Mouse (Mus musculus) 416B (cell line): ENCODE measurements around the gene Nup54.

Source experiments
- DNase-seq: peaks from one replicate; pipeline ENCODE4 v3.0.0; 2011; ENCODE audit warnings: low read depth

Nup54 gene

DNA sequence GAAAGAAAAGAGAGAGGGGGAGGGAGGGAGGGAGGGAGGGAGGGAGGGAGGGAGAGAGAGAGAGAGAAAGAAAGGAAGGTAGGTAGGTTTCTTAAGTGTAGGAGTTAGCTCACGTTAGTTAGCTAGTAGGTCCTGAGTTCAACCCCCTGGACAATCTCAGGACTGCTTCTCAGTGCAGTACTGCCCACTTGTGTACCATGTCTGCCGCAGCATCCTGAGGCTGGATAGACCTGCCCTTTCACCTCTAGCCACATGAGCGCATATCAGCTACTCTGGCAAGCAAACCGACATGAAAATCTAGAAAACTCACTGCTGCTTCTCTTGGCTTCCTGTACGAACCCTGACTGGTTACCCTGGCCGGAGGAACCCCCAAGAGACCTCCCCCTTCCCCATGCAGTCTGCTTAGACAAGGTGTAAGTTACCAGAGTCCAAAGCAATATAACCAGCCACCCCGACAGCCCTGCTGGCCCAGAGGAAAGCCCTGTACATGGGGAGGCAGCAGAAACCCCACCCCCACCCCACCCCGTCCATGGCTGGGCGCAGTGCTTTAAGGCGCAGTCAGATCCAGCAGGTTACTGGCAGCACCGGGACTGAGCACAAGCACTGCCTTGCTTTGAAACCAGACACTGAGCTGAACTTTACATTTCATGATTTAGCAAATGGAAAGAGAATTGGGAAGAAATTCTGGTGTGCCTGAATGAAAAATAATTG lies 21.6 kb downstream of the Nup54 start:
- DNase-seq = no peak

DNA sequence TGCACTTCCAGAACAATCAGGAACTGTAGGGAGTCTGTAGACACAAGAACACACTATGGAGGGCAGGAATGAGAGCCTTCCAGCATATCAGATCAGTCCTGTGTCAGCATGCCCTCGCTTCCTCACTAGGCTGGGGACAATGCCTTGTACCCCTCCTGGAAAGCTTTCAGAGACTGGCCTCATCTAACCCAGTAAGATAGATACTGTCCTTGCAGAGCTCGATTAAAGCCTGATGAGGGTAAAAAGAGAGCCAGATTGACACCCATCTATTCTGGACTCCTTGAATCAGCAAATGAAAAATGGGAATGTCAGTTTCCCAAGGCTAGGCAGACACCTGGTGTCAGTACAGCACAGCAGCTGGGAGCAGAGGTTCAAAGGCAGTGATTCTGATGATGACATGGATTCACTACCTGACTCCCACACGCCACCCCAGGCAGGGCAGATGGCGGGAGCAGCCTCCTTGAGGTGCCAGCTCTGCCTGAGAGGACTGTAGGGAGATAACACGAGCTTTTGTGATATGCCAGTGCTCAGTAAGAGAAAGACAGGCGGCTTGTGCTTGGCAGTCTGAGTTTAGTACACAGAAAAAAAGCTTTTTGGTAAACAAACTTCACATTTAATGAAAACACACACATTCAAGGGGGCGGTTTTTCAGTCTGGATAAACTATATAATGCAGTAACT lies 23.4 kb downstream of the Nup54 start:
- DNase-seq = no peak

DNA sequence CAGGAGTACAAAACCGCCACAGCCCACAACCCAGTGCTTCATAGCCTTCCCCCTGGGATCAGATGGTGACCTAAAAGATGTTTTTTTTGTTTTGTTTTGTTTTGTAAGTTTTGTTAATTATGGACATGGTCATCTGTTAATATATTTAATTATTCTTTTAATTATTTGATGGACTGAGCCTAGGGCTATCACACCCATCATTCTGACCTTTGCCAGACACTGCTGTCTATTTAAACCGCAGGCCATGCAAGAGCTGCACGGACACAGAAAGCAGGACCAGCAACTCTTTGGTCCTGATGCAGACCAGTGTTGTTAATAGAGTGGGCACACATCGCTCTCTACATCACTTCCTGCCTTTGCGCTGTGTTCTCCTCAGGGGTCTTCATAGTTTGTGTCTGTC lies 24.5 kb downstream of the Nup54 start:
- no peak for DNase-seq

DNA sequence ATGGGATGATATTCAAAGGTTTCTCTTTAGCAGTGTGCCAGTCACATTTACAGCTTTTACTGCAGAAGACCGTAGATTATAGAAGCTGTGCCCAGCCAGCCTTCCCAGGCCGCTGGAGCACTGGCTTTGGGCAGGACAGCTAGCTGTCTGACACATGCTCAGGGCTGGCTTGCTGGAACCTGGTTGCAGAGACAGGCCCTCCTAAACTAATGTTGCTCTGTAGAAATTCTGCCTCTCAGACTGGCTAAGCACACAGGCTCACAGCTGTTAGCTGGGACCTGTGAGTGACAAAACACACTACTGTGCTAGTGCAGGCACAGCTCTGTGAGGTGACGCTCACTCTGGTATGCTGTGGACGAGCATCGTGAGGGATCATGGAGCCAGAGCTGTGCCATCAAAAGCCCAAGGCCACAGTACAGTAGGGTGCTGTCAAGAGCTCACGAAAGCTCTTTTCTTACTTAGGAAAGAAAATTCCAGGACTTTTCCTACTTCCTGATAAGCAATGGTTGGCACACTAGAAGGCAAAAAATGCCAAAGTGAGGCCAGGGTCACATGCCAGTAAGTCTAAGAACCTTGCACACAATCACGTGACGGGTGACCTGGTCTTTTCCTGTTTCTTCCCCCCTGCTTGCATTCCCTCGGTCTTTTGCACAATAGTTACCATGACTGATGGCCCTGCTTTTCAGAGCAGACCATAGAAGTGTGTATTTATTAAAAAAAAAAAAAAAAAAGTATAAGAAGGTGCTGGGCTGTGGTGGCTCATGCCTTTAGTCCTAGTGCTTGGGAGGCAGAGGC lies 25.5 kb downstream of the Nup54 start:
- DNase-seq = peak; percentile 25

DNA sequence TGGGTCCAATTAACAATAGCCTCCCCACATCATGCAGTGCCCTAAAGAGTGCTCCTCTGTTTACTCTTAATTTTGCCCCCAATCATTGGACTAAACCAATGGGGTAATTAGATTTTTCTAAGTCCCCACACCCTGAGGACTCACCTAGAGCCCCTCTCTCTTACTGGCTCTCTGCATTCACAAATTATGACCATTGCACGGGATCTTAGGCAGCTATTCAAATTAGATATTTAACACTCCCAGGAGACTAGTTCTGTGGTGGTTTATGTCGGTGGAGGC lies 30.7 kb downstream of the Nup54 start:
- DNase-seq = no peak

DNA sequence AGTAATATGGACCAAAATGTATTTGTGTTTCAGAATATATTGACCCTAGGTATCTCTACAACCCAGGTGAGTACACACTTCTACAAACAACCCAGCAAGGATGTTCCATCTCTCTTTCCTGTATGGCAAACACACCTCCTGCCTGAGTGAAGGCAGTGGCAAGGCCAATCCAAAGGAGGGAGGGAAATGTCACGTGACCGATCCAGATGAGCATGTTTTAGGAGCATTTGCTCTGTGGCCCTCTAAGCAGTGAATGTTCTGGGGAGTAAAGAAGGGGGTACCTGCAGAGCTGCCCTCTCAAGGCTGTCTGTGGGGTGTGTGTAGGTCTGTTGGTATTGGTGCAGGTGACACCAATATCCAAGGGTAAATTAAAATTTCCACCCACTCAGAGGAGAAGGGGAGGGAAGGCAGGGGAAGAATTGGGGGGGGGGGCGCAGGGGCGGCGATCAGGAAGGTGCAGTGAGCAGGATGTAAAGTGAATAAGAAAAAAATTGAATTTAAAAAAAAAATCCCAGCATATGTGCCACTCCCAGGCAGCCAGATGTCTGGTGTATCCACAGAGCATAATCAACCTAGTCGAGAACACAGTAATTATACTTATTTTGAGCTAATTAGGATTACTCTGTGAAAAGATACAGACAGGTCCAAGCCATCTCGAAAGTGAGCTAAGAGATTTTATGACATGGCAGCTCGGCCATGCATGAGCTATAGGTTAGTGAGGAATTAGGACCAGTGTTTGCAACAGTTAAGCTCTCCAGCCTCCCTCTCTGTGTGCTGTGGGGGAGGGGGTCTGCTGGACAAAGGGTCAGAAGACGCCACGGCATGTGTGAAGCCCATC lies 31.2 kb downstream of the Nup54 start:
- DNase-seq = no peak

DNA sequence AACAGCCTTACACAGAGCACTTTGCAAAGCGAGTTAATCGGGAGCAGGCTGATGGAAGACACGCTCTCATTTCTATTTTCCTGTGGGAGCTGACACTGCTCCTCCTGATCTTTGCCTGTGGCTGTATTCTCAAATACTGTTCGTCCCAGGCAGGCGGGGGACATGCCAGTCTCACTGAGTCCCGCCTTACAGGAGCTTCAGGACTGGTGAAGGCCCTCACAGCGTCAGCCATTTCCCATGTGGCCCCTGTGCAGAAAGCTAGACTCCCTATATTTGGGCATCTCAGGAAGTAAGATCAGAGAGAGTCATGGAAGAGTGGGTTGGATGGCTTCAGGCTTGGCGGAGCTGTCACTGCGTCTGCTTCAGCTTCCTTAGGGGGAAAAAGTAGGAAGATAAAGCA lies 32.2 kb downstream of the Nup54 start:
- peak; percentile 22 for DNase-seq

DNA sequence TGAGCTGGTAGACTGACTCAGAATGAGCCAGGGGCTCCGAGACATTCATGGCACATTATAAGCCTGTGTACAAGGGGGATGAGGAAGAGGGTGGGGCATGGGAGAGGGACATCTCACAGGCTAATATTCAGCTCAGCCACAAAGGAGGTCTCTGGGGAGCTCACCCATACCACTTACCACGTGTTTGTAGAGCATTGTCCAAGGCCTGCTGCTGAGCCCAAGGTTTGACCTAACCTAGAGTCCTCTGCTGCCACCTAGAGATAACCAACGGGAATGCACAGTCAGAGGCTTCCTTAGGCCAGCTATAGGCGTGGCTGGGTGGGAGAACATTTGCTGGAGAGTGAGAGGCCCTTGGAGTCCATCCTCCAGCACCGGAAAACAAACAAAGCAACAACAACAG lies 36.9 kb downstream of the Nup54 start:
- peak; percentile 88 for DNase-seq

DNA sequence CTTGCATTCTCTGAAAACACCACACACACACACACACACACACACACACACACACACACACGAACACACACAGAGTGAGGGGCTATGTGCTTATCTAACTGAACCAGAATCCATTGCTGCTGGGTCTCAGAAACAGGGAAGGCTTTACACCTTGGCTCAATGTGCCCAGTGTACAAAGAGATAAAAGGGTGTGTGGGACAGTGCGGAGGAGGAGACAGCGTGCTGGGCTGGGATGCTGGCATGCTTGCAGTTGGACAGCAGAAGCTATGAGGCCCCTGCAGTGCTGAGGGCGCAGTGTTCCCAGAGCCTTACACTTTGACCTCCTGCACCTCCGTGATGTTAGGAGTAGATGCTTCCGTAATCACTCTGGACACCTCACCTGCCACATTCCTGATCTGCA lies 38.5 kb downstream of the Nup54 start:
- DNase-seq = no peak

DNA sequence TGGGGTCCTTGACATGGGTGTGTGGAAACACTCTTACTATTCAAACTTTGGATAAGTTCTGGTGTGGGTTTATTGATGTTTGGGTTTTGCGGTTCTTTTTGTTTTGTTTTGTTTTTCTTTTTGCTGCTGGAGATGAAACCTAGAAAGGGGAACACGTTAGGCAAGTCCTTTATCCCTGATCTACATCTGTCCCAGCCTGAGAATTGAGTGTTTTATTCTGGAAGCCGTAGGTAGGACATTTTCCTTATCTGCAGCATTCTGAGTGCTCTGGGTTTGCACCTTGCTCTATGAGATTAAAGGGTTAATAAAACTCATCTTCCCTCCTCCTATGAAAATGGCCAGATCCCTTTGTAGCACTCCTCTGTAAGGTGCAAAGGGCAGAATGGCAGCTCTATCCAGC lies 39.3 kb downstream of the Nup54 start:
- no peak for DNase-seq

DNA sequence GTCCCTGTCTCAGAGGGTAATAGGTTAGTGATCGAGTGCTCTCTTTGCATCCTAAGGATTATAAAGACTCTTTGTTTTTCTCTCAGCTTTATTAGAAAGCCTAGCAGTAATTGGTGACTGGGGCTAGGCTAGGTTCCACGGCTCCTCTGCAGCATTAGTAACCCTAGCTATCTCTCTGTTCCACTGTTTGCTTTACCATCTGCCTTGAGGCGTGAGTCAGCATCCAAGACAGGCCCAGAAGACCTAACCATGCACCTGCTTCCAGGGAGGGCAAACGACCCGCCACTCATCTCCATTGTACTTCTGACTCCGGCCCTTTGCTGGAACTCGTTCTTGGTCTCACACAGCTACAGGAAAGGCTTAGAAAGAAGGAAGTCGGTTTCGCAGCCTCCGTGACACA lies 41.2 kb downstream of the Nup54 start:
- DNase-seq = no peak

DNA sequence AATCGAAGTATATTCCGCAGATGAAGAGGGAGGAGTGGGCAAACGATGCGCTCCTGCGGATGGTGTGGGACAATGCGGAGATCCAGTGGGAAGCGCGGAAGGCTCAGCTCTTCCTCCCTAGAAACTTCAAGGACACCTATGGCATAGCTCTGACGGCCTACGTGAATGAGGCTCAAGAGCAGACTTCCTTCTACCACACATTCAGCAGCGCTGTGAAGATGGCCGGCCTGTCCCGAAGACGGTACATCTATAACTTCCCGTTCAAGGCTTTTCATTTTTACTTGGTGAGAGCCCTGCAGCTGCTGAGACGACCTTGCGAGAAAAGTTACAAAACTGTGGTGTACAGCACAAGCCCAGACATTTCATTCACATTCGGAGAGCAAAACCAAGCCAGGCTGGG lies 42.5 kb downstream of the Nup54 start:
- DNase-seq = no peak

DNA sequence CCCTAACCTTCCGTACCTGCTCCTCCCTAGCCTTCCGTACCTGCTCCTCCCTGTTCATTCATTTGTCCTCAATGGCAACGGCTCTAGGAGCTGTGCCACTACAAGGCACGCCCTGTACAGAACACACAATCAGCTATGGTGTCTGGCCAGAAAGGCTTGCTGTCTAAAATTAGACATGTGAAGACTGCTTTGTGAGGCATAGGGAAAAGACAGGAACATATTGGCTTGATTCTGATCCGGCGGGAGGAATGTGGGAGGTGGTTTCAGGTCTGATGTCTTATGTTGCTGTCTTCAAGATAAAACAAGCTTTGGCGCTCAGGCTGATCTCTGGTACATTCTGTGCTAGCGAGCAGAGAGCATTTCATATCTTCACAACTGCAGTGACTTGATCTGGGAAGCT lies 44.4 kb downstream of the Nup54 start:
- no peak for DNase-seq

DNA sequence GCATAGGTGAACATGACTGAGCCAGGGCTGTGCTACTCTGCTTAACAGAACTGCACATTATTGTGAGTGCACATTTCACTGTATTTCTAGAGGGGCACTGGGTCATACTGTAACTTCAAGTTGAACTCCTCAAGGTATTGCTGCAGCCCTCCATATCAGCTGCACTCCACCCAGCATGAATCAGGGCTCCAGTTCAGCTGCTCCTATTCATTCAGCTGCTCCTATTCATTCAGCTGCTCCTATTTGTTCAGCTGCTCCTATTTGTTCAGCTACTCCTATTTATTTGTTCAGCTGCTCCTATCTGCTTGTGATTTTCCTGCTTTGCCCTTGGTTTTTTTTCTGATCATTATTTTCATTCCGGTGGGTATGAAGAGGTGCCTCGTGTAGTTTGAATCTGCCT lies 45.0 kb downstream of the Nup54 start:
- DNase-seq = no peak

DNA sequence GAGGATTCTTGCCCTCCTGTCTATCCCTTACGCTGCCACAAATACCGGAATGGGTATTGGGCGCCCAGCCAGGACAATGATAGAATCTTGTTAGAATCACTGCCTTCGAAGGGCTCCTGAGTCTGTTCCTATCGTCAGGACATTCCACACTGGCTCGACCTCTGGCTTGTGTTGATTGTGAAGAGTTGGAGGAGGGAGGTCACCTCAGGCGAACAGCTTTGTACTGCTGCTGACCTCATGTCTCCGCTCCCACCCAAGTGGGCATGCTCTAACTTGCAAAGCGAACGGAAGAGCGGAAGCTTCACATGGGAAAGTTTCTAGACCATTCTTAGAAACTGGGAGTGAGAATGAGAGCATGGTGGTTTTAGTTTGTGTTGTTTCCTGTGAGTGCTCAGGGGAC lies 47.6 kb downstream of the Nup54 start:
- DNase-seq = no peak

DNA sequence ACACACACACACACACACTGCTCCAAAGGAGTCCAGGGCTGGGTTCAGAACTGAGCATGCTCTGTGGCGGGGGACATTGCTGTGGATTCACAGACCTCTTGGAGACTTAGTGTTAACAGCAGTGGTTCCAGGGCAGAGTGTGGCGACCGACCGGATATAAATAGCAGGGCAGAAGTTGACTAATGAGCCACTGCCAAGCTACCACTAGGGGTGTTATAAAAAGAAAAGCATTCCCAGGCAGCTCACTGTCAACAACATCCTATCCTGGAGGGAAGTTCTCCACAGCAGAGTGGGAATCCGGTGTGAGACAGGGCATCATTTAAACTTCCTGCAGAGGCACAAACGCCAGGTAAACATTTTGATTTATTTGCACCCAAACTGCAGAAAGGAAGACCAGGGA lies 48.4 kb downstream of the Nup54 start:
- peak; percentile 49 for DNase-seq

DNA sequence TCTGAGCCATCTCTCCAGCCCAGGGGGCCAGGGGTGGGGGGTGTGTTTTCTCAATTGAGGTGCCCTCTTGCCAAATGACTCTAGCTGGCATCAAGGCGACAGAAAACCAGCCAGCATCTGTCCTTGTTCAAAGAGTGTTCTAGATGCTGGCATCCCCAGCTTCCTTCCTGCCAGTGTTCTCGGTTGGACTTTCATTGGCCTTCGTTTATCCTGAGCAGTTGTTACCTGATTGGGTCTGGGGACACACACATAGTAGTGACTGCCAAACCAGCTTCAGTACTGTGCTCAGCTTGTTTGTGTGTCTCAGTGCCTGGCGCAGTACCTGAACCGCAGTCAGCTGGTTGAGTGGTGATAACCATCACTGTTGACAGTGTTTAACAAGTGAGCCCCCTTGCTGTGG lies 48.9 kb downstream of the Nup54 start:
- DNase-seq = no peak

DNA sequence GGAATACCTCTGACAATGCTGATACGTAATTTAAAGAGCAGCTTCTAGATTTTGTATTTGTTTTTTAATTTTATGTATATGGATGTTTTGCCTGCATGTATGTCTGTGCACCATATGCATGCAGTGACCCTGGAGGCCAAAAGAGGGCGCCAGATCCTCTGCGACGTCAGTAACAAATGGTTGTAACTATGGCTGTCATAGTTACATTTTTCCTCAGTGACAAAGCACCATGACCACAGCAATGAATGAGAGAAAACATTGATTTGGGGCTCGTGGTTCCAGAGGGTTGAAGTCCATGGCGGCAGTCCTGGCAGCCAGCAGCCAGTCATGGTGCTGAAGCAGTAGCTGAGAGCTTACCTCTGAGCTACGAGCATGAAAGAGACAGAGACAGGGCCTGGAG lies 50.2 kb downstream of the Nup54 start:
- peak; percentile 64 for DNase-seq

DNA sequence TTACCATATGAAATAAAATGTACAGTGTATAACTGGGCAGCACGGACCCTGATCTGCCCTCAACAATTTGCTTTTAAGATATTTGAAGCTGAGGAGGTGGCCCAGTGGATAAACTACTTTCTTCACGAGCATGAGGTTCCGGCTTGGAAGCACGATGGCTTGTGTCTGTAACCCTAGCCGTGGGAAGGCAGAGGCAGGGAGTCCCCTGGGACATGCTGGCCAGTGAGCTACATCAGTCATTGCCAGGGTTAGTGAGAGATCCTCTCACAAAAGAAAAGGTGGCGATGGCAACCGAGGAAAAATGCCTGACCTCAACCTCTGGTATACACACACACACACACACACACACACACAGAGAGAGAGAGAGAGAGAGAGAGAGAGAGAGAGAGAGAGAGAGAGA lies 51.3 kb downstream of the Nup54 start:
- DNase-seq = no peak

DNA sequence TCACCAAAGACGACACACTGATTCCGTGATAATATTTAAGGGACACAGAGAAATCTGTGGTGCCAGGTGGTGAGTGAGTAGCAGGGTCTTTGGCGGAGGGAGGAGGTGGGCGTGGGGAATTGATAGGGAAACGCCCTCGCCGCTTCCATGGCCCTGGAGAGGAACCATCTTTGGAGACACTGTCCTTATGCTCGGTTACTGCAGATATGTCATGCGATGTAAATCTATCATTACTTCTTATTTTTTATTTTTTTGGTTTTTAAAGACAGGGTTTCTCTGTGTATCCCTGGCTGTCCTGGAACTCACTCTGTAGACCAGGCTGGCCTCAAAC lies 52.7 kb downstream of the Nup54 start:
- no peak for DNase-seq

DNA sequence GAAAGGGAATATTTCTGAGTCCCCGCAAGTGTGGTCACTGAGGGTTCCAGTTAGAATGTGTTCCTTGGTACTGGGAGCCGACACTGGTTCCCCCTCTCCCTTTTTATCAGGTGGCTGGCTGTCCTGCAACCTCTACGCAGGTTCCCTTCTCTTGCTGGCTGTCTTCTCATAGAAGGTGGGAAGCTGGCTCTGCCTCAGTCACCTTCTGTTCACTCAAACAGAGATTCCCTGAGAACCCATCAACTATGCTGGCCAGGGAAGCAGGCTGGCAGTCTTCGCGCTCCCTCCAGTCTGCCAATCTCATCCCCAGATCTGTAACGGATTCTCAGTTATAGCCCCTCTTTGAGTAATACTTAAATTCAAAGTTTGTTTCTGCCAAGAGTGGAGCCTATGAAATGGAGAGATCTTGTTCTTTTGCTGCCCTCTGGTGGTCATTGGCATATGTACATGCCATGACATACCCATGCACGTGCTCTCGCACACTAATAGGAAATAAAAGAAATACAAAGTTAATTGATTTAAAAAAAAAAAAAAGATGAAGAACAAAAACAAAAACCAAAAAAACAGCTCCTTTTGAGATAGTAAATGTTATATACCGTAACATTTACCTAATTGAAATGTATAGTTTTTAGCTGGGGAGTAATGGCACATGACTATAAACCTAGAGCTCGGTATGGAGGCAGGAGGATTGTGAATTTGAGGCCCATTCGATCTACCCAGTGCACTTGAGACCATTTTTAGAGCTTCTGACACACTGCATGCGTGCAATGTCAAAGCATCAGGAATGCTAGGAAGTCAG lies 53.3 kb downstream of the Nup54 start:
- DNase-seq = peak; percentile 89
